Mouse (Mus musculus) embryonic facial prominence, embryonic 10.5 days (tissue): ENCODE data around the gene Gm17606. TPM values are rescaled to one million over a fixed set of nuclear protein-coding genes. Genes with fewer than 3 reads are reported as not detected.

Experiments
- DNase-seq: peaks from one replicate; pipeline ENCODE4 v3.0.0-alpha.2; 2017; ENCODE audit warnings: low spot score
- H3K27ac ChIP-seq: fragments of 300-500 bp; sonication (generic); replicated peaks from 2 replicates; pipeline ENCODE4 v1.5.1; 2016; ENCODE audit warnings: mild to moderate bottlenecking
- H3K27me3 ChIP-seq: fragments of 300-500 bp; sonication (generic); replicated peaks from 2 replicates; pipeline ENCODE4 v1.6.1; 2016; ENCODE audit warnings: low read depth, mild to moderate bottlenecking; ENCODE audit not compliant: poor library complexity, severe bottlenecking
- H3K36me3 ChIP-seq: fragments of 300-500 bp; sonication (generic); replicated peaks from 2 replicates; pipeline ENCODE4 v1.6.1; 2016; ENCODE audit warnings: mild to moderate bottlenecking, moderate library complexity
- H3K4me1 ChIP-seq: fragments of 300-500 bp; sonication (generic); 2 replicates; pipeline ENCODE4 v1.6.1; 2016
- H3K4me3 ChIP-seq: fragments of 300-500 bp; sonication (generic); 2 replicates; pipeline ENCODE4 v1.5.1; 2016; ENCODE audit warnings: mild to moderate bottlenecking, moderate library complexity
- H3K9me3 ChIP-seq: fragments of 300-500 bp; sonication (generic); 2 replicates; pipeline ENCODE4 v1.6.1; 2016; ENCODE audit warnings: mild to moderate bottlenecking
- WGBS: fragments of 180-500 bp; shearing (Covaris S2); methylation state at CpG from one replicate; pipeline ENCODE4 v1.1.7; 2016; 5-methylcytosine and 5-hydroxymethylcytosine counted together
- polyA plus RNA-seq: library from polyadenylated mRNA; unstranded; fragments of >200 nt; fragmentation: Nextera tagmentation; extraction: Ambion mirVana; gene quantifications from 2 replicates; pipeline ENCODE4 v1.2.1, GENCODE M21; 2016

Gene Gm17606
- polyA plus RNA-seq, 1 experiment from 2014 or later: not detected

GRCm38 (mm10) chr14:54646898-54647636, 6.3 kb downstream of the Gm17606 start:
- DNase-seq: no peak
- H3K9me3 ChIP-seq: no peaks in the 10 kb centered on the region
- WGBS: 95% methylated on average over 8 of the region's 8 CpGs
- peaks cover 36% of the 10 kb centered on the region for H3K4me1 ChIP-seq
- H3K36me3 ChIP-seq: peaks cover 98% of the 10 kb centered on the region
- H3K4me3 ChIP-seq: no peak overlapping the region
- H3K27me3 ChIP-seq: no peaks in the 10 kb centered on the region
- no peak overlapping the region for H3K27ac ChIP-seq

- Histone ChIP-seq H3K27me3 (no peaks in the 10 kb centered on the region), H3K4me3 (no peak overlapping the region), H3K9me3 (no peaks in the 10 kb centered on the region), H3K27ac (no peak overlapping the region), H3K36me3 (peaks cover 90% of the 10 kb centered on the region), H3K4me1 (peaks cover 42% of the 10 kb centered on the region)
- no peak for DNase-seq
- 88% methylated on average over 4 of the region's 4 CpGs for WGBS
Observed at GRCm38 (mm10) chr14:54647900-54648299, 7.1 kb downstream of the Gm17606 start.

- Histone ChIP-seq H3K27me3 (no peaks in the 10 kb centered on the region), H3K9me3 (no peaks in the 10 kb centered on the region), H3K4me1 (peaks cover 52% of the 10 kb centered on the region), H3K4me3 (peak overlapping the region; percentile 80), H3K27ac (peak overlapping the region; percentile 95), H3K36me3 (peaks cover 79% of the 10 kb centered on the region)
- peak; percentile 85 for DNase-seq
- 67% methylated on average over 23 of the region's 23 CpGs for WGBS
Observed at GRCm38 (mm10) chr14:54650621-54651454, 10.1 kb downstream of the Gm17606 start.

GRCm38 (mm10) chr14:54651556-54651955, 10.8 kb downstream of the Gm17606 start:
- Histone ChIP-seq H3K4me1 (peaks cover 52% of the 10 kb centered on the region), H3K4me3 (peak overlapping the region; percentile 80), H3K9me3 (no peaks in the 10 kb centered on the region), H3K36me3 (peaks cover 79% of the 10 kb centered on the region), H3K27ac (peak overlapping the region; percentile 95), H3K27me3 (no peaks in the 10 kb centered on the region)
- 80% methylated on average over 4 of the region's 4 CpGs for WGBS
- no peak for DNase-seq

GRCm38 (mm10) chr14:54652787-54653186, 12.0 kb downstream of the Gm17606 start:
- WGBS: 0% methylated on average over 7 of the region's 7 CpGs
- H3K36me3 ChIP-seq: peaks cover 79% of the 10 kb centered on the region
- DNase-seq: peak; percentile 43

GRCm38 (mm10) chr14:54653496-54653895, 12.7 kb downstream of the Gm17606 start:
- WGBS: 0% methylated on average over 12 of the region's 12 CpGs
- Histone ChIP-seq H3K36me3 (peaks cover 79% of the 10 kb centered on the region), H3K27ac (peak overlapping the region; percentile 95), H3K4me3 (peak overlapping the region; percentile 80), H3K9me3 (no peaks in the 10 kb centered on the region), H3K27me3 (no peaks in the 10 kb centered on the region), H3K4me1 (peaks cover 50% of the 10 kb centered on the region)
- DNase-seq: peak; percentile 94

More at GRCm38 (mm10) chr14:54652787-54653186, 12.0 kb downstream of the Gm17606 start:
- H3K9me3 ChIP-seq: no peaks in the 10 kb centered on the region
- no peaks in the 10 kb centered on the region for H3K27me3 ChIP-seq
- peak overlapping the region; percentile 80 for H3K4me3 ChIP-seq
- peaks cover 52% of the 10 kb centered on the region for H3K4me1 ChIP-seq
- H3K27ac ChIP-seq: peak overlapping the region; percentile 95

- Histone ChIP-seq H3K27me3 (no peaks in the 10 kb centered on the region), H3K36me3 (peaks cover 100% of the 10 kb centered on the region), H3K27ac (no peak overlapping the region), H3K9me3 (no peaks in the 10 kb centered on the region), H3K4me1 (no peaks in the 10 kb centered on the region), H3K4me3 (no peak overlapping the region)
- 88% methylated on average over 2 of the region's 2 CpGs for WGBS
- no peak for DNase-seq
Observed at GRCm38 (mm10) chr14:54660009-54660408, 19.3 kb downstream of the Gm17606 start.

- peaks cover 97% of the 10 kb centered on the region for H3K36me3 ChIP-seq
- no peak overlapping the region for H3K27ac ChIP-seq
Observed at GRCm38 (mm10) chr14:54664477-54665222, 23.9 kb downstream of the Gm17606 start.

GRCm38 (mm10) chr14:54669381-54669780, 28.6 kb downstream of the Gm17606 start:
- no peaks in the 10 kb centered on the region for H3K9me3 ChIP-seq
- no peak overlapping the region for H3K27ac ChIP-seq
- H3K27me3 ChIP-seq: no peaks in the 10 kb centered on the region
- H3K4me3 ChIP-seq: no peak overlapping the region
- H3K36me3 ChIP-seq: peaks cover 92% of the 10 kb centered on the region
- no peaks in the 10 kb centered on the region for H3K4me1 ChIP-seq
- DNase-seq: peak; percentile 47
- WGBS: 85% methylated on average over 4 of the region's 4 CpGs

More at GRCm38 (mm10) chr14:54664477-54665222, 23.9 kb downstream of the Gm17606 start:
- DNase-seq: no peak
- WGBS: 91% methylated on average over 10 of the region's 10 CpGs
- H3K4me1 ChIP-seq: no peaks in the 10 kb centered on the region
- H3K27me3 ChIP-seq: no peaks in the 10 kb centered on the region
- H3K9me3 ChIP-seq: no peaks in the 10 kb centered on the region
- H3K4me3 ChIP-seq: no peak overlapping the region

GRCm38 (mm10) chr14:54674317-54674716, 33.6 kb downstream of the Gm17606 start:
- Histone ChIP-seq H3K27ac (no peak overlapping the region), H3K27me3 (no peaks in the 10 kb centered on the region), H3K4me3 (no peak overlapping the region), H3K36me3 (peaks cover 94% of the 10 kb centered on the region), H3K4me1 (no peaks in the 10 kb centered on the region), H3K9me3 (no peaks in the 10 kb centered on the region)
- DNase-seq: no peak
- WGBS: 78% methylated on average over 2 of the region's 2 CpGs

- no peaks in the 10 kb centered on the region for H3K27me3 ChIP-seq
- peaks cover 95% of the 10 kb centered on the region for H3K36me3 ChIP-seq
- no peak overlapping the region for H3K4me3 ChIP-seq
- no peaks in the 10 kb centered on the region for H3K4me1 ChIP-seq
- H3K27ac ChIP-seq: no peak overlapping the region
- DNase-seq: no peak
- H3K9me3 ChIP-seq: no peaks in the 10 kb centered on the region
- 88% methylated on average over 5 of the region's 5 CpGs for WGBS
Observed at GRCm38 (mm10) chr14:54676290-54676689, 35.5 kb downstream of the Gm17606 start.

GRCm38 (mm10) chr14:54678657-54679304, 38.0 kb downstream of the Gm17606 start:
- Histone ChIP-seq H3K9me3 (no peaks in the 10 kb centered on the region), H3K27ac (no peak overlapping the region), H3K4me3 (no peak overlapping the region), H3K27me3 (no peaks in the 10 kb centered on the region), H3K4me1 (no peaks in the 10 kb centered on the region), H3K36me3 (peaks cover 96% of the 10 kb centered on the region)
- no peak for DNase-seq
- WGBS: 92% methylated on average over 16 of the region's 16 CpGs
